Mouse (Mus musculus): ENCODE measurements around the gene Ada.

DNA sequence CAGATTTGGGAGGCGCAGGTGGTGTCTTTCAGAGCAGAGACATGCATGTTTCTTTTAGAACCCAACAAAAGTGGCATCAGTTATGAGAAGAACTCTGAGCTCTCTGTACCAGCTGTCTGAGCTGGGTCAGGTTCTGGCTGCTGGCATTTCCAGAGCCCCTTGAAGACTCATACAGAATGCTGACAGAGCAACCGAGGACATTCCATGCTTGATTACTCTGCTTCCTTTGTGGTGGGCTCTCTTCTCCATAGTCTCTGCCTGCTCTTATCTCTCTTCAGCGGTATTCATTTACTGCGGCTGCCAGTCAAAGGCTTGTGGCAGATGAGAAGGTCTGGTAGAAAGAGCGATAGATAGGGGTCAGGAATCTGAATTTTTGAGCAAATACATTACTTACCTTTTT is 63.8 kb downstream of the Ada start:
- no peak for TF ChIP-seq CTCF (IDR thresholded peaks at IDR 0.05; ENCODE audit: low read depth, low read length)
- no peak for TF ChIP-seq POLR2A (IDR thresholded peaks at IDR 0.05; ENCODE audit: extremely low read depth, insufficient read depth, low read length)

Data from liver, adult 2 months (tissue).